Mouse (Mus musculus): ENCODE results near the gene Nutf2. TPM values are rescaled to one million over a fixed set of nuclear protein-coding genes. Genes with fewer than 3 reads are reported as not detected.
A peak's percentile ranks its signal among the peaks of the same experiment; 100 is the strongest.

The Nutf2 gene
- polyA plus RNA-seq, 1 experiment from 2014 or later = 205 TPM

DNA sequence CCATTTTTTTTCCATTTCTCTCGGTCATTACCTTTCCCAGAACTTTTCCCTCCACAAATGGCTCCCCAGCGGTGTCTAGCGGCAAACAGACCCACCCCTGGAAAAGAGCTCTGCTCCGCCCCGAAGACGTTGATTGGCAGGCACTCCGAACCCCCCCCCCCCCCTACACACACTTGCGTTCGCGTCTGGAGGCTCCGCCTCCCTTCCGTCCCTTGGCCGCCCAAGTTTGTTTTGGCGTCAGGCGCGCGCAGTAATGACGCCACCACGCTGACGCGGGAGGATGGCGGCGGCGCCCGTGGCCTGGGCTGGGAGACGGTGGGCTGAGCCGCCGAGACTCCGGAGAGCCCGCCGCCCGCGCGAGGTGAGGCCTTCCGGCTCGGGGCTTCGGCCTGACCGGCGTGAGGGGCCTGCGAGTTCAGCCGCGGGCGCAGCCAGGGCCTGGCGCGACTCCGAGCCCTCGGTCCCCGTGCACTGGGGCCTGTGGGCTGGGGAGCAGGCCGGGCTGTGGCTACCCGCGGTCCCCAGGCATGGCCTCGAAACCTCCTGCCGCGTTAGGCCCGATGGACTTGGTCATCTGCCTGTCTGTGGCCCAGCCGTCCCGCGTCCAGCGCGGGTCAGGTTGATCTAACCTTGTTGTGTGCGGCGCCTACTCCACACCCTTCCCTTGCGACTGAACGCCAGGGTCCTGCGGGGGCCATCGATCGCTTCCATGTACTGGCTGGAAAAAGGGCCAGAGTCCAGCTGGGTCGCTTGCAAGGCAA lies 40.0 kb downstream of the Nutf2 start, which contains the start of gene Pskh1:
TSS of gene Pskh1 (plus strand) at position 262 of the 761 bp plus-strand sequence.
- H3K4me3 ChIP-seq (ENCODE audit: control insufficient read depth in 1 of 2, insufficient read depth in 1 of 2, low read depth in 1 of 2, low read length in 2 of 2) = peak within 1 kb of the TSS; percentile 70 to 93
- no peaks in the 10 kb centered on the region for H3K27me3 ChIP-seq (ENCODE audit: control insufficient read depth, insufficient read depth, low read length)
- peak within 1 kb of the TSS; percentile 75 for H3K4me2 ChIP-seq (ENCODE audit: low read length)
- H3K36me3 ChIP-seq (ENCODE audit: control insufficient read depth, insufficient read depth, low read length) = peaks cover 2% of the 10 kb centered on the region; the same call in 1 of the 2 replicates
- no peaks in the 10 kb centered on the region for H3K9me3 ChIP-seq (ENCODE audit: control insufficient read depth, low read length)
- WGBS = under 1% methylated on average over 64 of the region's 68 CpGs
- peak within 1 kb of the TSS; percentile 72 to 92 for H3K27ac ChIP-seq (replicated peaks in 1 of 2; ENCODE audit: control insufficient read depth in 1 of 2, insufficient read depth in 1 of 2, low read depth in 2 of 2, low read length in 2 of 2)
- ATAC-seq (ENCODE audit: insufficient number of reproducible peaks, insufficient read depth, low FRiP score, low read depth) = peak; percentile 93
- peak within 1 kb of the TSS; percentile 98 for H3K9ac ChIP-seq (ENCODE audit: low read length)
- peaks cover 2 to 8% of the 10 kb centered on the region in 2 experiments; a peak in 1 of 4 replicates for H3K4me1 ChIP-seq (ENCODE audit: control insufficient read depth in 2 of 2, insufficient read depth in 2 of 2, low read length in 2 of 2)

DNA sequence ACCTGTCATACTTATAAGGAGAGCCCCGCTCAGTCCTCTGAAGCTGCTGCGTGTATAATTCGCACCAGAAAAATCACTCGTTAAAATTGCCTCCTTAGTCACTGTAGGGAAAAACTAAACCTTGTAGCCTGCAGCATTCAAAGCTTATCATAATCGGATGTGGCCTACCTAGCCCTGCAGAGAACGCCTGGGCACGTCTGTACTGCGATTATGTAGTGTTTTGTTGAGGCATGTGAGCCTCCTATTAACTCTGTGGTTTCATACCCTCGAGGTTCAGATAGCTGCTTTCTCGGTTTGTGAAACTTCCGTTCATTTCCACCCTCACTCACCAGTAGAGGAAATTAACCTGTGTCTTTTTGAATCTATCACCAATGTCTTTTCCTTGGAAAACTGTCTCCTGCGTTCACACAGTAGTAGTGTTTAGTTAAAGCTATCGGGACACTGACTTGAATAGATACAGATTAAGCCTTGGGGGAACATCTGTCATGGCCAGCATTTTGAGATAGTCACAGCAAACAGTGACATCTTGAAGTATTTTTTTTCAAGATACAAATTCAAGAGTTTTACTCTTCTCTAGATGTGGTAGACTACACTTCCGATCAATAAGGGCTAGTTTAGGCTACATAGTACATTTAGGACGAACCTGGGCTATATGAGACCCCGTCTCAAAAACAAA lies 40.7 kb downstream of the Nutf2 start:
- H3K4me2 ChIP-seq (ENCODE audit: low read length) = peak overlapping the region; percentile 75
- 30% methylated on average over 16 of the region's 16 CpGs for WGBS
- ATAC-seq (ENCODE audit: insufficient number of reproducible peaks, insufficient read depth, low FRiP score, low read depth) = no peak

DNA sequence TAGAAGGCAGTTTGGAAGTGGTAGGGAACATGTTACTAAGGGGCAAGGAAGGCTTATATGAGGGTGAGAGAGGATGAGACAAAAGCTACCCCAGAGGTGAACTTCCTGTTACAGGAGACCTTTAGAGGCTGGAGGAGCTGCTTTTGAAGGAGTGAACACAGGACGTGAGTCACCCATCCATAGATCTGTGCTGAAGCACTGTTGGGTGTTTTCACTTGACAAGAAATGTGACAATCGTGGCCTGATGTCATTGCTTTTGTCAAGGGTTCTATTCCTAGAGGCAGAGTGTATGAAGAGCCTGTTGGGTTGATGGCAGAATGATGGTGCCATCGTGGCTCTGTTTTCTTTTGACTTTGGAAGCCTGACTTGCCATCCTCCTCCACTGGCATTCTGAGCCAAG lies 59.0 kb downstream of the Nutf2 start:
- peaks cover 33% of the 10 kb centered on the region for H3K36me3 ChIP-seq (ENCODE audit: control insufficient read depth, insufficient read depth, low read length)
- WGBS = 69% methylated on average over 3 of the region's 3 CpGs

More for the DNA sequence above, 40.7 kb downstream of the Nutf2 start:
- Histone ChIP-seq H3K36me3 (ENCODE audit: control insufficient read depth, insufficient read depth, low read length) (peaks cover 5% of the 10 kb centered on the region; the same call in 1 of the 2 replicates), H3K9me3 (ENCODE audit: control insufficient read depth, low read length) (no peaks in the 10 kb centered on the region), H3K9ac (ENCODE audit: low read length) (peak overlapping the region; percentile 98), H3K27ac (replicated peaks in 1 of 2; ENCODE audit: control insufficient read depth in 1 of 2, insufficient read depth in 1 of 2, low read depth in 2 of 2, low read length in 2 of 2) (peak overlapping the region; percentile 72 to 92), H3K27me3 (ENCODE audit: control insufficient read depth, insufficient read depth, low read length) (no peaks in the 10 kb centered on the region), H3K4me3 (ENCODE audit: control insufficient read depth in 1 of 2, insufficient read depth in 1 of 2, low read depth in 1 of 2, low read length in 2 of 2) (peak overlapping the region; percentile 70 to 93), H3K4me1 (ENCODE audit: control insufficient read depth in 2 of 2, insufficient read depth in 2 of 2, low read length in 2 of 2) (peaks cover 2 to 8% of the 10 kb centered on the region in 2 experiments; a peak in 1 of 4 replicates)

DNA sequence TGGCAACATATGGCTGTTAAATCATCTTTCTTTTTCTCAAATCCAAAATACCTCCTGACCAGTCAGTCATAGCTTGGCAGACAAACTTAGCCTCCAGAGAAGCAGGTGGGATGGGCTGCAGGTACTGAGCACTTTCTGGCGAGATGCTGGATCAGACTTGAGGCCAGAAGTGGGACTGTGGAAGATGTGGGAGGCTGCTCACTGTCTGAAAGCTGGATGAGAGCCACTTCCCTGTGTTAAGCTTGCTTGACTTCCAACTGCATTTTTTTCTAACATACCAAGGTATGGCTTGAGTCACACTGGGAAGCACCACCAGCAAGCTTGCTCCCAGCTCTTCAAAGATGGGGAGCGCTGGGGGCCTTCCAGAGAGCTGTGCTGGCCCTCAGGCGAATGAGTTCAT lies 64.7 kb downstream of the Nutf2 start:
- Histone ChIP-seq H3K9me3 (ENCODE audit: control insufficient read depth, low read length) (no peaks in the 10 kb centered on the region), H3K27me3 (ENCODE audit: control insufficient read depth, insufficient read depth, low read length) (no peaks in the 10 kb centered on the region)

More for the DNA sequence above, 59.0 kb downstream of the Nutf2 start:
- H3K4me2 ChIP-seq (ENCODE audit: low read length) = no peak overlapping the region
- H3K9me3 ChIP-seq (ENCODE audit: control insufficient read depth, low read length) = no peaks in the 10 kb centered on the region
- H3K27me3 ChIP-seq (ENCODE audit: control insufficient read depth, insufficient read depth, low read length) = no peaks in the 10 kb centered on the region
- no peak for ATAC-seq (ENCODE audit: insufficient number of reproducible peaks, insufficient read depth, low FRiP score, low read depth)
- no peak overlapping the region for H3K27ac ChIP-seq (replicated peaks in 1 of 2; ENCODE audit: control insufficient read depth in 1 of 2, insufficient read depth in 1 of 2, low read depth in 2 of 2, low read length in 2 of 2)
- H3K4me1 ChIP-seq (ENCODE audit: control insufficient read depth in 2 of 2, insufficient read depth in 2 of 2, low read length in 2 of 2) = peaks cover 2 to 3% of the 10 kb centered on the region in 2 experiments; a peak in 2 of 4 replicates
- no peak overlapping the region for H3K4me3 ChIP-seq (ENCODE audit: control insufficient read depth in 1 of 2, insufficient read depth in 1 of 2, low read depth in 1 of 2, low read length in 2 of 2)
- H3K9ac ChIP-seq (ENCODE audit: low read length) = no peak overlapping the region

More for the DNA sequence above, 64.7 kb downstream of the Nutf2 start:
- H3K9ac ChIP-seq (ENCODE audit: low read length) = no peak overlapping the region
- 71% methylated on average over 3 of the region's 3 CpGs for WGBS
- no peak overlapping the region for H3K27ac ChIP-seq (replicated peaks in 1 of 2; ENCODE audit: control insufficient read depth in 1 of 2, insufficient read depth in 1 of 2, low read depth in 2 of 2, low read length in 2 of 2)
- ATAC-seq (ENCODE audit: insufficient number of reproducible peaks, insufficient read depth, low FRiP score, low read depth) = no peak
- H3K36me3 ChIP-seq (ENCODE audit: control insufficient read depth, insufficient read depth, low read length) = peaks cover 23% of the 10 kb centered on the region
- H3K4me3 ChIP-seq (ENCODE audit: control insufficient read depth in 1 of 2, insufficient read depth in 1 of 2, low read depth in 1 of 2, low read length in 2 of 2) = no peak overlapping the region
- H3K4me2 ChIP-seq (ENCODE audit: low read length) = no peak overlapping the region
- H3K4me1 ChIP-seq (ENCODE audit: control insufficient read depth in 2 of 2, insufficient read depth in 2 of 2, low read length in 2 of 2) = peaks cover 3% of the 10 kb centered on the region in 2 experiments; a peak in 2 of 4 replicates

Other genes with a start within 250 kb of the Nutf2 start
- 54.7 and 62.5 TPM in 2 replicates for gene Ctcf, start 224.0 kb upstream of the Nutf2 start, polyA plus RNA-seq (2014; fragmentation: Nextera tagmentation; extraction: Ambion mirVana)
- gene Agrp, start 223.2 kb upstream of the Nutf2 start, polyA plus RNA-seq (2014; fragmentation: Nextera tagmentation; extraction: Ambion mirVana) = 0.54 TPM in 2 replicates
- 0.36 and 0.41 TPM in 2 replicates for gene Carmil2, start 174.3 kb upstream of the Nutf2 start, polyA plus RNA-seq (2014; fragmentation: Nextera tagmentation; extraction: Ambion mirVana)
- 39.7 and 41.7 TPM in 2 replicates for gene Acd, start 159.5 kb upstream of the Nutf2 start, polyA plus RNA-seq (2014; fragmentation: Nextera tagmentation; extraction: Ambion mirVana)
- gene Pard6a, start 159.4 kb upstream of the Nutf2 start, polyA plus RNA-seq (2014; fragmentation: Nextera tagmentation; extraction: Ambion mirVana) = 12.9 and 17.3 TPM in 2 replicates
- gene 4933405L10Rik, start 152.9 kb upstream of the Nutf2 start, polyA plus RNA-seq (2014; fragmentation: Nextera tagmentation; extraction: Ambion mirVana) = not detected in 2 replicates
- 9.3 and 10.1 TPM in 2 replicates for gene Enkd1, start 152.4 kb upstream of the Nutf2 start, polyA plus RNA-seq (2014; fragmentation: Nextera tagmentation; extraction: Ambion mirVana)
- 6.8 and 8.9 TPM in 2 replicates for gene Gfod2, start 101.9 kb upstream of the Nutf2 start, polyA plus RNA-seq (2014; fragmentation: Nextera tagmentation; extraction: Ambion mirVana)
- 10.6 and 11.5 TPM in 2 replicates for gene Ranbp10, start 33.2 kb upstream of the Nutf2 start, polyA plus RNA-seq (2014; fragmentation: Nextera tagmentation; extraction: Ambion mirVana)
- not detected in 2 replicates for gene Tsnaxip1, start 32.8 kb upstream of the Nutf2 start, polyA plus RNA-seq (2014; fragmentation: Nextera tagmentation; extraction: Ambion mirVana)
- gene Cenpt, start 7.3 kb upstream of the Nutf2 start, polyA plus RNA-seq (2014; fragmentation: Nextera tagmentation; extraction: Ambion mirVana) = 34.7 and 37.2 TPM in 2 replicates
- 41.9 and 42.5 TPM in 2 replicates for gene Thap11, start 5.4 kb upstream of the Nutf2 start, polyA plus RNA-seq (2014; fragmentation: Nextera tagmentation; extraction: Ambion mirVana)
- gene Edc4, start 20.3 kb downstream of the Nutf2 start, polyA plus RNA-seq (2014; fragmentation: Nextera tagmentation; extraction: Ambion mirVana) = 24.0 and 27.7 TPM in 2 replicates
- 1.1 and 1.2 TPM in 2 replicates for gene Nrn1l, start 33.0 kb downstream of the Nutf2 start, polyA plus RNA-seq (2014; fragmentation: Nextera tagmentation; extraction: Ambion mirVana)
- 17.6 and 18.6 TPM in 2 replicates for gene Pskh1, start 39.9 kb downstream of the Nutf2 start, polyA plus RNA-seq (2014; fragmentation: Nextera tagmentation; extraction: Ambion mirVana)
- 0.43 and 1.1 TPM in 2 replicates for gene Ctrl, start 73.3 kb downstream of the Nutf2 start, polyA plus RNA-seq (2014; fragmentation: Nextera tagmentation; extraction: Ambion mirVana)
- gene Psmb10, start 77.9 kb downstream of the Nutf2 start, polyA plus RNA-seq (2014; fragmentation: Nextera tagmentation; extraction: Ambion mirVana) = 73.7 and 74.2 TPM in 2 replicates
- 1.2 and 1.3 TPM in 2 replicates for gene Lcat, start 82.8 kb downstream of the Nutf2 start, polyA plus RNA-seq (2014; fragmentation: Nextera tagmentation; extraction: Ambion mirVana)
- gene Slc12a4, start 105.5 kb downstream of the Nutf2 start, polyA plus RNA-seq (2014; fragmentation: Nextera tagmentation; extraction: Ambion mirVana) = 32.7 and 38.4 TPM in 2 replicates
- gene Dpep3, start 118.8 kb downstream of the Nutf2 start, polyA plus RNA-seq (2014; fragmentation: Nextera tagmentation; extraction: Ambion mirVana) = not detected in 2 replicates
- gene Dus2, start 130.8 kb downstream of the Nutf2 start, polyA plus RNA-seq (2014; fragmentation: Nextera tagmentation; extraction: Ambion mirVana) = 13.5 and 15.2 TPM in 2 replicates
- 0.24 TPM in 1 of 2 replicates, not detected in the other for gene Dpep2nb, start 145.4 kb downstream of the Nutf2 start, polyA plus RNA-seq (2014; fragmentation: Nextera tagmentation; extraction: Ambion mirVana)
- gene Ddx28, start 151.3 kb downstream of the Nutf2 start, polyA plus RNA-seq (2014; fragmentation: Nextera tagmentation; extraction: Ambion mirVana) = 11.6 and 13.1 TPM in 2 replicates
- gene Nfatc3, start 198.3 kb downstream of the Nutf2 start, polyA plus RNA-seq (2014; fragmentation: Nextera tagmentation; extraction: Ambion mirVana) = 4.5 and 4.7 TPM in 2 replicates

All from heart, embryonic 14.5 days (tissue).